Mouse (Mus musculus) MEL (cell line): ENCODE measurements around the gene Spag7. TPM values are rescaled to one million over a fixed set of nuclear protein-coding genes. Genes with fewer than 3 reads are reported as not detected.
A peak's percentile ranks its signal among the peaks of the same experiment; 100 is the strongest.

ENCODE experiments used
- DNase-seq: peaks from one replicate; pipeline ENCODE4 v3.0.0; 2011; ENCODE audit warnings: low read depth, low spot score
- H3K27ac ChIP-seq: 2 replicates; pipeline ENCODE4 v1.5.1; 2012; ENCODE audit warnings: low read depth, mild to moderate bottlenecking, control low read depth, low read length, moderate library complexity; ENCODE audit not compliant: control insufficient read depth
- H3K27me3 ChIP-seq, 2 experiments: fragments of 150-350 bp in 1 of 2; sonication (generic) in 1 of 2; 2 replicates each; pipeline ENCODE4 v1.6.1; 2012; ENCODE audit warnings: low read length in 2 of 2, mild to moderate bottlenecking in 2 of 2, improper control_type of control experiment in 1 of 2, moderate library complexity in 1 of 2; ENCODE audit not compliant: insufficient read depth in 2 of 2, control insufficient read depth in 1 of 2
- H3K36me3 ChIP-seq, 2 experiments: 2 replicates each; pipeline ENCODE4 v1.6.1; 2012 to 2014; ENCODE audit warnings: low read length in 2 of 2, improper control_type of control experiment in 1 of 2, inconsistent platforms in 1 of 2, mild to moderate bottlenecking in 1 of 2; ENCODE audit not compliant: insufficient read depth in 2 of 2, control insufficient read depth in 1 of 2
- H3K4me1 ChIP-seq, 2 experiments: fragments of 150-350 bp in 1 of 2; sonication (generic) in 1 of 2; 2 replicates each; pipeline ENCODE4 v1.6.1; 2012; ENCODE audit warnings: low read length in 2 of 2, improper control_type of control experiment in 1 of 2, mild to moderate bottlenecking in 1 of 2; ENCODE audit not compliant: insufficient read depth in 2 of 2, control insufficient read depth in 1 of 2
- H3K4me3 ChIP-seq, 2 experiments: fragments of 150-350 bp in 1 of 2; sonication (generic) in 1 of 2; 2 replicates each; pipeline ENCODE4 v1.5.1; 2012; ENCODE audit warnings: low read depth in 2 of 2, low read length in 2 of 2, mild to moderate bottlenecking in 2 of 2, moderate library complexity in 2 of 2, control low read depth in 1 of 2, improper control_type of control experiment in 1 of 2; ENCODE audit not compliant: control insufficient read depth in 1 of 2, insufficient read depth in 1 of 2
- H3K79me2 ChIP-seq: 2 replicates; pipeline ENCODE4 v1.6.1; 2012; ENCODE audit warnings: mild to moderate bottlenecking, low read length, moderate library complexity; ENCODE audit not compliant: control insufficient read depth, poor library complexity, insufficient read depth
- H3K9ac ChIP-seq: 2 replicates; pipeline ENCODE4 v1.6.1; 2012; ENCODE audit warnings: low read depth, mild to moderate bottlenecking, control low read depth, low read length, moderate library complexity; ENCODE audit not compliant: control insufficient read depth, poor library complexity, severe bottlenecking
- H3K9me3 ChIP-seq: fragments of 150-350 bp; sonication (generic); replicated peaks from 2 replicates; pipeline ENCODE4 v1.6.1; 2012; ENCODE audit warnings: mild to moderate bottlenecking, low read length, improper control_type of control experiment, moderate library complexity; ENCODE audit not compliant: insufficient read depth
- BHLHE40 ChIP-seq: IDR thresholded peaks from 2 replicates; pipeline ENCODE4 v1.6.1; 2012; ENCODE audit warnings: low read depth, mild to moderate bottlenecking, inconsistent platforms, low read length, improper control_type of control experiment, borderline replicate concordance
- CHD1 ChIP-seq: IDR thresholded peaks from 2 replicates; pipeline ENCODE4 v1.6.1; 2012; ENCODE audit warnings: low read depth, mild to moderate bottlenecking, inconsistent platforms, low read length, improper control_type of control experiment
- E2F4 ChIP-seq: IDR thresholded peaks from 2 replicates; pipeline ENCODE4 v1.6.1; 2011; ENCODE audit warnings: low read depth, low read length, improper control_type of control experiment, borderline replicate concordance
- EP300 ChIP-seq, 2 experiments: IDR thresholded peaks; 2 replicates each; pipeline ENCODE4 v1.6.1; 2011; ENCODE audit warnings: improper control_type of control experiment in 2 of 2, low read length in 2 of 2, low read depth in 1 of 2, mild to moderate bottlenecking in 1 of 2
- ETS1 ChIP-seq: IDR thresholded peaks from 2 replicates; pipeline ENCODE4 v1.6.1; 2012; ENCODE audit warnings: low read depth, mild to moderate bottlenecking, inconsistent platforms, low read length, improper control_type of control experiment, moderate library complexity
- GATA1 ChIP-seq: IDR thresholded peaks from 2 replicates; pipeline ENCODE4 v1.6.1; 2011; ENCODE audit warnings: low read depth, low read length, improper control_type of control experiment
- HCFC1 ChIP-seq: IDR thresholded peaks from 2 replicates; pipeline ENCODE4 v1.6.1; 2012; ENCODE audit warnings: low read depth, mild to moderate bottlenecking, inconsistent platforms, low read length, improper control_type of control experiment, moderate library complexity
- KAT2A ChIP-seq: conservative IDR thresholded peaks from 2 replicates; pipeline ENCODE4 v1.6.1; 2012; ENCODE audit warnings: low read depth, low read length, improper control_type of control experiment, inconsistent platforms
- MAFK ChIP-seq: IDR thresholded peaks from 2 replicates; pipeline ENCODE4 v1.6.1; 2011; ENCODE audit warnings: low read depth, mild to moderate bottlenecking, low read length, improper control_type of control experiment, borderline replicate concordance
- MAX ChIP-seq: IDR thresholded peaks from 2 replicates; pipeline ENCODE4 v1.6.1; 2011; ENCODE audit warnings: low read length, improper control_type of control experiment
- MAZ ChIP-seq: IDR thresholded peaks from 2 replicates; pipeline ENCODE4 v1.6.1; 2012; ENCODE audit warnings: low read depth, mild to moderate bottlenecking, inconsistent platforms, low read length, improper control_type of control experiment
- MEF2A ChIP-seq: IDR thresholded peaks from 2 replicates; pipeline ENCODE4 v1.6.1; 2014; ENCODE audit warnings: low read depth, mild to moderate bottlenecking, inconsistent platforms, low read length, improper control_type of control experiment; ENCODE audit not compliant: poor library complexity, insufficient replicate concordance, severe bottlenecking; ENCODE audit errors: extremely low read depth
- MXI1 ChIP-seq: IDR thresholded peaks from 2 replicates; pipeline ENCODE4 v1.6.1; 2011; ENCODE audit warnings: mild to moderate bottlenecking, low read depth, low read length, improper control_type of control experiment
- MYB ChIP-seq: IDR thresholded peaks from 2 replicates; pipeline ENCODE4 v1.6.1; 2011; ENCODE audit warnings: mild to moderate bottlenecking, low read depth, low read length, improper control_type of control experiment
- MYC ChIP-seq: IDR thresholded peaks from 2 replicates; pipeline ENCODE4 v1.6.1; 2011; ENCODE audit warnings: low read depth, mild to moderate bottlenecking, low read length, improper control_type of control experiment, moderate library complexity
- NRF1 ChIP-seq: IDR thresholded peaks from 2 replicates; pipeline ENCODE4 v1.6.1; 2014; ENCODE audit warnings: low read depth, mild to moderate bottlenecking, inconsistent platforms, low read length, improper control_type of control experiment, moderate library complexity; ENCODE audit not compliant: poor library complexity, insufficient read depth, severe bottlenecking
- POLR2A ChIP-seq, 2 experiments: IDR thresholded peaks; 2 replicates each; pipeline ENCODE4 v1.6.1; 2011 to 2012; ENCODE audit warnings: low read length in 2 of 2, mild to moderate bottlenecking in 2 of 2, control low read depth in 1 of 2, improper control_type of control experiment in 1 of 2, low read depth in 1 of 2, moderate library complexity in 1 of 2; ENCODE audit not compliant: control insufficient read depth in 1 of 2, insufficient read depth in 1 of 2, poor library complexity in 1 of 2
- POLR2AphosphoS2 ChIP-seq: IDR thresholded peaks from 2 replicates; pipeline ENCODE4 v1.6.1; 2011; ENCODE audit warnings: low read length, improper control_type of control experiment
- RAD21 ChIP-seq: IDR thresholded peaks from 2 replicates; pipeline ENCODE4 v1.6.1; 2011; ENCODE audit warnings: mild to moderate bottlenecking, low read depth, low read length, improper control_type of control experiment
- RCOR1 ChIP-seq: IDR thresholded peaks from 2 replicates; pipeline ENCODE4 v1.6.1; 2012; ENCODE audit warnings: low read depth, mild to moderate bottlenecking, inconsistent platforms, low read length, improper control_type of control experiment
- SMC3 ChIP-seq: IDR thresholded peaks from 2 replicates; pipeline ENCODE4 v1.6.1; 2011; ENCODE audit warnings: low read depth, low read length, improper control_type of control experiment
- TAL1 ChIP-seq: IDR thresholded peaks from 2 replicates; pipeline ENCODE4 v1.6.1; 2012; ENCODE audit warnings: mild to moderate bottlenecking, inconsistent platforms, low read length, moderate library complexity, mixed read lengths
- TBP ChIP-seq: IDR thresholded peaks from 2 replicates; pipeline ENCODE4 v1.8.0; 2011; ENCODE audit warnings: low read depth, low read length, improper control_type of control experiment
- UBTF ChIP-seq: IDR thresholded peaks from 2 replicates; pipeline ENCODE4 v1.6.1; 2012; ENCODE audit warnings: low read depth, mild to moderate bottlenecking, inconsistent platforms, low read length, improper control_type of control experiment, moderate library complexity, borderline replicate concordance; ENCODE audit not compliant: insufficient read depth
- USF2 ChIP-seq, 2 experiments: IDR thresholded peaks; 2 replicates each; pipeline ENCODE4 v1.6.1; 2011 to 2012; ENCODE audit warnings: improper control_type of control experiment in 2 of 2, low read length in 2 of 2, borderline replicate concordance in 1 of 2, inconsistent platforms in 1 of 2, low read depth in 1 of 2, mild to moderate bottlenecking in 1 of 2; ENCODE audit not compliant: insufficient read depth in 1 of 2
- ZKSCAN1 ChIP-seq: IDR thresholded peaks from 2 replicates; pipeline ENCODE4 v1.6.1; 2012; ENCODE audit warnings: low read depth, mild to moderate bottlenecking, inconsistent platforms, low read length, improper control_type of control experiment, moderate library complexity
- ZMIZ1 ChIP-seq: IDR thresholded peaks from 2 replicates; pipeline ENCODE4 v1.6.1; 2012; ENCODE audit warnings: low read depth, mild to moderate bottlenecking, inconsistent platforms, low read length, improper control_type of control experiment, moderate library complexity
- ZNF384 ChIP-seq: IDR thresholded peaks from 2 replicates; pipeline ENCODE4 v1.6.1; 2012; ENCODE audit warnings: low read depth, mild to moderate bottlenecking, inconsistent platforms, low read length, improper control_type of control experiment
- polyA plus RNA-seq, 2 experiments: library from polyadenylated mRNA; stranded (reverse) in 1 of 2; unstranded in 1 of 2; fragments of >175 nt in 1 of 2; fragments of >200 nt in 1 of 2; gene quantifications; 2 replicates each; pipeline versions ENCODE4 v1.2.1 to v1.2.4; 2012; ENCODE audit warnings: low replicate concordance in 2 of 2, low read depth in 1 of 2; ENCODE audit not compliant: insufficient read length in 2 of 2, insufficient read depth in 1 of 2, missing spikeins in 1 of 2
- total RNA-seq: library from RNA; depleted of rRNA; stranded (reverse); fragments of 300-350 nt; gene quantifications from 2 replicates; pipeline ENCODE4 v1.2.3, GENCODE M21; 2012

Gene Spag7
- total and polyA plus RNA-seq, 3 experiments, result 76.4 to 99.6 TPM; not detected in 1

- TF ChIP-seq NRF1 (no peak), MEF2A (0 out of 2 replicates have a peak, but pooled peaks have one; percentile 25), MYB (no peak), KAT2A (no peak), RAD21 (no peak), POLR2A (IDR thresholded peaks at IDR 0.05; ENCODE audit: control insufficient read depth in 1 of 2, insufficient read depth in 1 of 2, low read depth in 1 of 2, low read length in 2 of 2, poor library complexity in 1 of 2) (peak in 1 of 2 experiments; percentile 41; a peak in 3 of 4 replicates), SMC3 (no peak), TAL1 (no peak), ZNF384 (no peak), MAX (peak; percentile 34; the same call in 1 of the 2 replicates), TBP (peak; percentile 14), USF2 (IDR thresholded peaks at IDR 0.05; ENCODE audit: borderline replicate concordance in 1 of 2, insufficient read depth in 1 of 2, low read depth in 1 of 2, low read length in 2 of 2) (no peak), MXI1 (peak; percentile 53), POLR2AphosphoS2 (0 out of 2 replicates have a peak, but pooled peaks have one; percentile 5), CHD1 (no peak; the same call in 1 of the 2 replicates), ZMIZ1 (no peak; the same call in 1 of the 2 replicates), MAFK (no peak), RCOR1 (no peak), ZKSCAN1 (no peak), MAZ (peak; percentile 76; the same call in 1 of the 2 replicates)
These were observed 15.6 kb downstream of the Spag7 start (continued) for GRCm38 (mm10) chr11:70653345-70654197.

DNA sequence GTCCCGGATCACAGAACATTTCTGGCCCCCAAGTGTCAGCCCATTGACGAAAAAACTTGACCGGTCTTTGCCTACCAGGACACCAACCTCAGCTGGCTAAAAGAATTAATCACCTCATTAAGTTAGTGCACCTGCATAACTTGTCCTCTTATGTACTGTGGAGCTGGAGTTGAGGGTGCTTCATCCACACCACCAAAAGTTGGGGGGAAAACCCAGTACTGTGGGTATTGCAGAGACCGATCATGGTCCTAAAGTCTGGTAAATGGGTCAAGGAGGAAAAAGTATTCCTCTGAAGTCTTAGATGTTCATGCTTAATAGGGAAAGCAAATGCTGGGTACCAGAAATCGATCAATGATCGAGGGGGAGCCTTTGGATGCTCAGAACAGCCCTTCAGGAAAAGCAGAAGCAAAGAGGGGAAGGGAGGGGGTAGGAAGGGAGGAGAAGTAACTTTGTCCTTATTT is 16.3 kb downstream of the Spag7 start:
- H3K9ac ChIP-seq, result peak overlapping the region; percentile 99
- H3K27ac ChIP-seq, result peak overlapping the region; percentile 73
- peaks cover 14 to 54% of the 10 kb centered on the region in 2 experiments for H3K4me1 ChIP-seq
- H3K27me3 ChIP-seq, result no peaks in the 10 kb centered on the region
- H3K9me3 ChIP-seq, result no peaks in the 10 kb centered on the region
- DNase-seq, result peak; percentile 85
- TF ChIP-seq SMC3, result 0 out of 2 replicates have a peak, but pooled peaks have one; percentile 3
- no peak for TF ChIP-seq UBTF
- TF ChIP-seq MYC, result 0 out of 2 replicates have a peak, but pooled peaks have one; percentile 10
- no peak for TF ChIP-seq E2F4
- TF ChIP-seq BHLHE40, result no peak
- TF ChIP-seq EP300 (IDR thresholded peaks at IDR 0.05; ENCODE audit: low read depth in 1 of 2, low read length in 2 of 2), result peak in 1 of 2 experiments; percentile 23; a peak in 2 of 4 replicates
- no peak; the same call in 1 of the 2 replicates for TF ChIP-seq POLR2AphosphoS2
- TF ChIP-seq RAD21, result no peak
- no peak for TF ChIP-seq GATA1
- no peak for TF ChIP-seq MYB
- no peak for TF ChIP-seq ETS1
- TF ChIP-seq USF2 (IDR thresholded peaks at IDR 0.05; ENCODE audit: borderline replicate concordance in 1 of 2, insufficient read depth in 1 of 2, low read depth in 1 of 2, low read length in 2 of 2), result no peak
- peak; percentile 74 for TF ChIP-seq MAZ
- TF ChIP-seq HCFC1, result no peak
- TF ChIP-seq ZMIZ1, result peak; percentile 17; the same call in 1 of the 2 replicates
- TF ChIP-seq MEF2A, result no peak
- TF ChIP-seq, all 39 proteins: peak for 5
- peaks cover 71% of the 10 kb centered on the region for H3K79me2 ChIP-seq
- H3K36me3 ChIP-seq, result peaks cover 17 to 54% of the 10 kb centered on the region in 2 experiments
- H3K4me3 ChIP-seq, result peak overlapping the region; percentile 96 to 98
